Mouse (Mus musculus) CD8-positive naive resting alpha-beta T cell, adult 57 days (primary cell): ENCODE data around the gene B020011L13Rik. TPM values are rescaled to one million over a fixed set of nuclear protein-coding genes. Genes with fewer than 3 reads are reported as not detected.

Experiments
- total RNA-seq: library from RNA; stranded (reverse); gene quantifications from one replicate; pipeline ENCODE4 v1.2.4, GENCODE M21; 2023

B020011L13Rik gene
- not detected for total RNA-seq

GRCm38 (mm10) chr1:117780833-117781232 lies at the start of gene B020011L13Rik:
Gene B020011L13Rik (plus strand): TSS chr1:117781133.

DNA sequence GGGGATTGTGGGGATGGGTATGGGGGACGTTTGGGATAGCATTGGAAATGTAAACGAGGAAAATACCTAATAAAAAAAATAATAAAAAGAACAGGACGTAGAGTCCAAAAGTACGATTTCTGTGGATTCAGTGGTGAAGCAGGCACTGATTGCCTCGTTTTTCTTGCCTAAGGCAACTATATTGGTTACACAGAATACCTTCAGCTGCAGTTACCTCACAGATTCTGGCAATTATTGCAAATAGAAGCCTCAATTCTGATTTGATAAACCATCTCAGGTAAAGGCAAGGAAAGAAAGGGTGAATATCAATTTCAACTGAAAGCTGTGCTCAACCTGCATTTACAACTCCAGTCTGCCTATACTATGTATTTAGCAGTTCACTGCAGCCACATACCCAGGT lies 48.8 kb downstream of the B020011L13Rik start, which contains the start of gene Gm28360:
Gene Gm28360 (plus strand): TSS at position 301 of the 400 bp plus-strand sequence.

Other genes with a start within 250 kb of the B020011L13Rik start
- gene Gm28363, start 84.0 kb upstream of the B020011L13Rik start, total RNA-seq = not detected
- not detected for gene Gm28360, start 48.9 kb downstream of the B020011L13Rik start, total RNA-seq
- gene Gm28168, start 146.9 kb downstream of the B020011L13Rik start, total RNA-seq = not detected
- gene Gm7145, start 184.8 kb downstream of the B020011L13Rik start, total RNA-seq = not detected